8 mouse cellular contexts compared by ENCODE assay signal in the genomic region with DNA sequence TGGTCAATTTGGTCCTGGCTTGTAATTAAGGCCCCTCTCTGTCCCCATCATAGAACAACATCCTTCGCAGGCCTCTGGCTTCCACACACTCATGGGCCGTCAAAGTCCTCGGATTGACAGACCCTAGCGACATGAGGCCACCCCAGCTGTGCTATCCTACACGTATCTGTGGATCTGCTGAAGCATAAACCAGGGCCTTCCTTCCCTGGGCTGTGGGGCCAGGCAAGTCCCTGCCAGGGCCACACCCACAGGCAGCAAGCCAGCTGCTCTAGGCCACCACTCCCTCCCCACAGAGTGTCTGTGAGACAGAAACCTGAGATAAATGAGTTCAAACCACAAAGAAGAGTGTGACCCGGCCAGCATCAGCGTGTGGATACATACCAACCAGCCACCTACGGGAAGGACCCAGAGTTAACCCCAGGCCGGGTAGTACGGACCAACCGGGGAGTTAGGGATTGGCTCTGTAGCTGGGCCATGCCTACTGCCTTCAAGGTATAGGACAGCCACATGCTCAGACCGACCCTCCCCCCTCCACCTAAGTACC. TPM values are rescaled to one million over a fixed set of nuclear protein-coding genes. Genes with fewer than 3 reads are reported as not detected.
A peak's percentile ranks its signal among the peaks of the same experiment; 100 is the strongest.
DNase-seq lines count a peak whose midpoint lies in the region; ATAC-seq and TF ChIP-seq lines count a peak whose summit lies in the region.

No protein-coding gene starts in this region.

- no peaks in the 10 kb centered on the region for H3K27me3 ChIP-seq in thymus, adult 2 months (ENCODE audit: control insufficient read depth, insufficient read depth, low read length)
- H3K27me3 ChIP-seq in embryonic facial prominence, embryonic 10.5 days (replicated peaks; ENCODE audit: low read depth, poor library complexity, severe bottlenecking): no peaks in the 10 kb centered on the region
- no peaks in the 10 kb centered on the region for H3K27me3 ChIP-seq in limb, embryonic 14.5 days (ENCODE audit: control insufficient read depth, insufficient read depth, low read length)

- peak; percentile 47 for ATAC-seq in limb, embryonic 14.5 days (ENCODE audit: low FRiP score, low read depth)
- peak; percentile 72 for ATAC-seq in neutrophil, adult 5-6 weeks (ENCODE audit: extremely low read depth, insufficient number of reproducible peaks, low FRiP score, poor library complexity, severe bottlenecking)

- TF ChIP-seq POLR2A in thymus, adult 2 months (IDR thresholded peaks at IDR 0.05; ENCODE audit: control insufficient read depth, extremely low read depth, insufficient read depth, low read length, poor library complexity): no peak
- TF ChIP-seq POLR2A in limb, embryonic 14.5 days (IDR thresholded peaks at IDR 0.05; ENCODE audit: borderline replicate concordance, extremely low read depth, insufficient read depth, insufficient read length): no peak

- no peak for TF ChIP-seq CTCF in thymus, adult 2 months (IDR thresholded peaks at IDR 0.05; ENCODE audit: borderline replicate concordance, control insufficient read depth, extremely low read depth, insufficient read depth, low read length, poor library complexity)

- intact Hi-C loops in heart, postnatal 14 days (cut with DNase I): no loop called here

- peak overlapping the region; percentile 32; the same call in 1 of the 2 replicates for H3K27ac ChIP-seq in thymus, adult 2 months (ENCODE audit: control insufficient read depth, insufficient read depth, low read length)
- H3K27ac ChIP-seq in embryonic facial prominence, embryonic 10.5 days (replicated peaks): peak overlapping the region; percentile 52
- H3K27ac ChIP-seq in limb, embryonic 14.5 days (replicated peaks; ENCODE audit: low read depth, low read length): no peak overlapping the region

- WGBS in thymus, adult 2 months: 12% methylated on average over 12 of the region's 12 CpGs
- 73% methylated on average over 12 of the region's 12 CpGs for WGBS in embryonic facial prominence, embryonic 10.5 days
- 43% methylated on average over 12 of the region's 12 CpGs for WGBS in limb, embryonic 14.5 days

- no peak overlapping the region for H3K4me2 ChIP-seq in limb, embryonic 14.5 days (replicated peaks; ENCODE audit: low read depth, low read length, severe bottlenecking)

- no peak overlapping the region for H3K4me3 ChIP-seq in thymus, adult 2 months (ENCODE audit: control insufficient read depth, insufficient read depth, low read length)
- H3K4me3 ChIP-seq in embryonic facial prominence, embryonic 10.5 days: no peak overlapping the region
- no peak overlapping the region for H3K4me3 ChIP-seq in limb, embryonic 14.5 days (replicated peaks; ENCODE audit: low read length)

- DNase-seq in thymus, adult 2 months: no peak
- DNase-seq in thymus, postnatal 10 days (ENCODE audit: low spot score in 2 of 2): no peak
- DNase-seq in embryonic facial prominence, embryonic 10.5 days (ENCODE audit: low spot score): no peak
- DNase-seq in heart, postnatal 14 days: peak; percentile 54 to 65
- peak; percentile 48 for DNase-seq in limb, embryonic 14.5 days (ENCODE audit: low spot score)
- DNase-seq in layer of hippocampus, postnatal 10 days (ENCODE audit: low spot score in 2 of 2): no peak
- DNase-seq in frontal cortex, postnatal 36 days (ENCODE audit: low spot score in 2 of 2): no peak

- H3K4me1 ChIP-seq in thymus, adult 2 months (replicated peaks; ENCODE audit: control insufficient read depth, insufficient read depth, low read length): peaks cover 88% of the 10 kb centered on the region
- peaks cover 56% of the 10 kb centered on the region for H3K4me1 ChIP-seq in embryonic facial prominence, embryonic 10.5 days
- peaks cover 29% of the 10 kb centered on the region for H3K4me1 ChIP-seq in limb, embryonic 14.5 days (ENCODE audit: control insufficient read depth, insufficient read depth, low read length)

- no peaks in the 10 kb centered on the region for H3K9me3 ChIP-seq in embryonic facial prominence, embryonic 10.5 days
- no peaks in the 10 kb centered on the region for H3K9me3 ChIP-seq in limb, embryonic 14.5 days (ENCODE audit: control insufficient read depth, low read length)

- no peaks in the 10 kb centered on the region for H3K36me3 ChIP-seq in thymus, adult 2 months (ENCODE audit: control insufficient read depth, insufficient read depth, low read length)
- H3K36me3 ChIP-seq in embryonic facial prominence, embryonic 10.5 days (replicated peaks): no peaks in the 10 kb centered on the region
- no peaks in the 10 kb centered on the region for H3K36me3 ChIP-seq in limb, embryonic 14.5 days (ENCODE audit: control insufficient read depth, insufficient read depth, low read length)

- H3K9ac ChIP-seq in limb, embryonic 14.5 days (ENCODE audit: low read depth, low read length, severe bottlenecking): no peak overlapping the region

RNA-seq across cellular contexts. Expression of gene Sema4d, which starts 45.5 kb away (rescaled TPM):
- polyA plus RNA-seq in thymus, adult 2 months (2012; rRNA removed): 156 and 182 TPM in 2 replicates
- polyA plus RNA-seq in embryonic facial prominence, embryonic 10.5 days (2016; fragmentation: Nextera tagmentation; extraction: Ambion mirVana): 6.8 and 7.8 TPM in 2 replicates
- total RNA-seq in heart, postnatal 14 days (2021): 10 to 100 TPM; 78.3 to 78.4 TPM
- 8.5 and 9.6 TPM in 2 replicates for polyA plus RNA-seq in limb, embryonic 14.5 days (2012; rRNA removed)
- polyA plus RNA-seq in limb, embryonic 14.5 days (2014; fragmentation: Nextera tagmentation; extraction: Ambion mirVana): 6.8 and 8.0 TPM in 2 replicates
- 125 and 131 TPM in 2 replicates for total RNA-seq in neutrophil, adult 5-6 weeks (2017)
- total RNA-seq in layer of hippocampus, postnatal 10 days (2021): 10 to 100 TPM; 85.2 to 96.2 TPM

Comparison
In these comparisons a context has a peak if more than half of its experiments do, and no peak if none do; other contexts are left out.
1. DNase-seq: peak in heart, postnatal 14 days (2 of 2) and limb, embryonic 14.5 days (single experiment); none in thymus, adult 2 months (single experiment), thymus, postnatal 10 days (0 of 2), embryonic facial prominence, embryonic 10.5 days (single experiment), layer of hippocampus, postnatal 10 days (0 of 2) and frontal cortex, postnatal 36 days (0 of 2).